Mouse (Mus musculus) kidney, embryonic 15.5 days (tissue): ENCODE data around the gene Exoc6b. TPM values are rescaled to one million over a fixed set of nuclear protein-coding genes. Genes with fewer than 3 reads are reported as not detected.

Experiments used
- ATAC-seq: fragments of 200-750 bp; cut with Nextera tagmentation; replicated peaks from 2 replicates; pipeline ENCODE4 v1.8.0; 2017; ENCODE audit warnings: moderate TSS enrichment; ENCODE audit not compliant: low FRiP score
- H3K27ac ChIP-seq: fragments of 300-500 bp; sonication (generic); 2 replicates; pipeline ENCODE4 v1.5.1; 2015; ENCODE audit warnings: mild to moderate bottlenecking, inconsistent platforms
- H3K27me3 ChIP-seq: fragments of 300-500 bp; sonication (generic); 2 replicates; pipeline ENCODE4 v1.6.1; 2015; ENCODE audit warnings: inconsistent platforms
- H3K36me3 ChIP-seq: fragments of 300-500 bp; sonication (generic); 2 replicates; pipeline ENCODE4 v1.6.1; 2015; ENCODE audit warnings: inconsistent platforms
- H3K4me1 ChIP-seq: fragments of 300-500 bp; sonication (generic); 2 replicates; pipeline ENCODE4 v1.6.1; 2015; ENCODE audit warnings: inconsistent platforms
- H3K4me2 ChIP-seq: fragments of 300-500 bp; sonication (generic); 2 replicates; pipeline ENCODE4 v1.6.1; 2015; ENCODE audit warnings: moderate library complexity, mild to moderate bottlenecking, inconsistent platforms
- H3K4me3 ChIP-seq: fragments of 300-500 bp; sonication (generic); replicated peaks from 2 replicates; pipeline ENCODE4 v1.5.1; 2015; ENCODE audit warnings: mild to moderate bottlenecking, inconsistent platforms
- H3K9ac ChIP-seq: fragments of 300-500 bp; sonication (generic); 2 replicates; pipeline ENCODE4 v1.6.1; 2015; ENCODE audit warnings: mild to moderate bottlenecking, inconsistent platforms
- H3K9me3 ChIP-seq: fragments of 300-500 bp; sonication (generic); replicated peaks from 2 replicates; pipeline ENCODE4 v1.6.1; 2016; ENCODE audit warnings: inconsistent platforms
- WGBS: fragments of 180-500 bp; shearing (Covaris S2); methylation state at CpG from one replicate; pipeline ENCODE4 v1.1.7; 2015; ENCODE audit warnings: mixed read lengths; 5-methylcytosine and 5-hydroxymethylcytosine counted together
- polyA plus RNA-seq: library from polyadenylated mRNA; unstranded; fragments of >200 nt; fragmentation: Nextera tagmentation; extraction: Ambion mirVana; gene quantifications from 2 replicates; pipeline ENCODE4 v1.2.1, GENCODE M21; 2015

Gene Exoc6b
- polyA plus RNA-seq, 1 experiment from 2014 or later: 27.7 TPM

DNA sequence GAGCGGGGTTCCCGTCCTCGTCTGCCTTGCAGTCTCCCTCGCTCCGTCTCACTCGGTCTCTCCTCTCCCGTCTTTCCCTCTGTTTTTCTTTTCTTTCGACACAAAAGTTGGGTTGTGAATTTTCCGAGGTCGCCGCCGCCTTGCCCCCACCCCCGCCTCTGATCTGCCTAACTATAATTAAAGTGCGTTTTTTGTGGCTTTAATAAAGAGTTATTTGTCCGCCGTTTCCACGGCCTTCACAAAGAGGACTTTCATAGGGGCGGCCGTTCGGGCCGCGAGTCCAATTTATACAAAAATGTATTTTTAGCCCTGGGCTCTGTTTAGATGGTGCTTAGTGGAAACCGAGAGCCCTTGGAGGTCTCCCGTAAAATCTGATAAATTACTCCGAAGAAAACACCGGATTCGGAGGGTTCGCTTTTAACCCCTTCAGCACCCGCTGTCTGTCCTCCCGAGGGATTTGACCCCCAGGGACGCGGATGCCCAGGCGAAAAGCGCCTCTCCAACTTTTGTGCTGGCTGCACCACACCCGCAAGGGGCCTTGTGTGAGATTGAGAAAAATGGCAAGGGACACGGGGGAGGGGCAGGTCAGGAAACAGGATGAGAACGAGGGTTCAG lies 483.5 kb downstream of the Exoc6b start:
- Histone ChIP-seq H3K9ac (peak overlapping the region; percentile 38; the same call in 1 of the 2 replicates), H3K27ac (peak overlapping the region; percentile 48; the same call in 1 of the 2 replicates), H3K9me3 (no peaks in the 10 kb centered on the region), H3K4me3 (peak overlapping the region; percentile 50), H3K4me2 (peak overlapping the region; percentile 89), H3K36me3 (no peaks in the 10 kb centered on the region), H3K4me1 (peaks cover 86% of the 10 kb centered on the region), H3K27me3 (peaks cover 100% of the 10 kb centered on the region)
- ATAC-seq: no peak
- WGBS: under 1% methylated on average over 37 of the region's 37 CpGs

DNA sequence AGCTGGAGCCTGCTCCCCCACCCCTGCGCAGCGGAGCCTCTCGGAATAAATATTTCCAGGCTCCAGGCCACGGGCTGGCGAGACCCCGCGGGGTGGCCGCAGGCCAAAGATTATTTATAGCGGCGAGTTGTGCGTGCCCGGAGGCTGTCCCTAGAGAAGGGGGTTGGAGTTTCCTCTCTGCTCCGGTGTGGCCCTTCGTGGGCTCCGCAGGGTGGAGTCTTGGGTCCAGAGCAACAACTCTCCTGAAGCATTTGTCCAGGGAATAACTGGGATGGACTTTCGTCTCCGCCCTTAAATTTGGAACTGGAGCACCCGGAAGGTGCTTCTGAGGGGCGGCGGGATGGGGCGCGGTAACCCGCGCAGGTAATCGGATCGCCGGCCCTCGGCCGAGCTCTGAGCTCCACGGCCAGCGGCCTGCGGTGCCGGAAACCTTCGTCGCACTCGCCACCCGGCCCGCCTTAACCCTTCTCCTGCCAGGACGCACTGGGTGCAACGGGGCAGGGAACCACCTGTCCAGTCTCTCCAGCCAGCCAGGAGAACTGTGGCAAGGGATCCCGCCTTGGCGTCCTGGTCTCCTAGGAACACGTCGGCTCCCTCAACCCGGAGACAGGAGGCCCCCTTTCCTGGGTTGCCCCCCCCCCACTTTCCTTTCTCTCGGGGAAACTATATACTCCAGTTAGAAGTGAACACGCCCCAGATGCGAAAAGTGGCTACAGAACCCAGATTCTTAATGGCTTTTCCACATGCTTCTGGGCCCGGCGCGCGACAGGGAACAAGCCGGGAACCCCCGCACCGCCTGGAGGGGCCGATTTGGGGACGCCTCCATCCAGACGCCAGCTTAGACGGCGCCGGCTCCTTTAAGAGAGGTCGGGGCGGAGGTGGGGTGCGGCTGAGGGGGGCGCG lies 484.3 kb downstream of the Exoc6b start:
- peak overlapping the region; percentile 89 for H3K4me2 ChIP-seq
- H3K4me1 ChIP-seq: peaks cover 81% of the 10 kb centered on the region
- H3K9me3 ChIP-seq: no peaks in the 10 kb centered on the region
- peak overlapping the region; percentile 48; the same call in 1 of the 2 replicates for H3K27ac ChIP-seq
- H3K27me3 ChIP-seq: peaks cover 100% of the 10 kb centered on the region
- peak overlapping the region; percentile 38; the same call in 1 of the 2 replicates for H3K9ac ChIP-seq
- under 1% methylated on average over 66 of the region's 66 CpGs for WGBS
- H3K36me3 ChIP-seq: no peaks in the 10 kb centered on the region
- peak overlapping the region; percentile 50 for H3K4me3 ChIP-seq
- ATAC-seq: no peak

DNA sequence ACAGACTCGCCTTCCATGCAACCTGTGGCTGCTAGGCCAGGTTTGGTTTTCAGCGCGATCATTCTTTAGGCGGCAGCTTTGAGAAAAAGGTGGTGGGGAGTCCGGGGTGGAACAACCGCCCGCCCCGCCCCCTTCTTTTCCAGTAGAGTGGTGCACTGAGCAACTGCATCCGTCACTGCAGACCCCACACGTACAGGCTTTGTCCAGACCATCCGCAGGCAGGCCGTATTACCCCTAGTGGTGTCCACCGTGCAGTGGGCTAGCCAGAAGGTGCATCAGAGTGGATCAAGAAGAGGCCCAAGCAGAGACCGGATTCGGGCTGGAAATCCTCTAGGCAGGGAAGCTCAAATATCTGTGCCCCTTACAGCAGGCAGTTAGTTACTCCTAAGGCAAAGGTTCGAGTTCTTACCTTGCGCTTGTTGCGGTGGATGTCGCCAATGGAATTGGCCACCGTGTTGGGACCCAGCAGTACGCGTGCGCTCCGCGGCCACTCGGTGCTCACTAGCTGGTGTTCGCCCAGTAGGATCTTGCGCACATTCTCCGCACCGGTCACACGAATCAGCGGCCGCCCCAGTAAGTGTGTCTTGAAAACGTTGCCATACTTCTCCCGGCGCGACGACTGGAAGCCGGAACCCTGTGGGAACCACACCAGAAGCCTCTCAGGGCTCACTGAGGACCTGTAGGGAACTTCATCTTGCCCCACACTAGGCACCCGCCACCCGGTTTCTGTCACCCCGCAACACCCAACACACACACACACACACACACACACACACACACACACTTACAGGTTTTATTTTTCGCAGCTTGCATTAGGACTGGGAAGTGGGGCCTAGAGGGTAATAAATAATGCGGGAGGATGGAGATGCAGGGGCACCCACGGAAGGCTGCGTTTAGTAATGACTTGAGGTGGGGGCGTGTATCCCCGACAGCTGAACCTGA lies 485.2 kb downstream of the Exoc6b start:
- peak overlapping the region; percentile 89 for H3K4me2 ChIP-seq
- no peak overlapping the region for H3K27ac ChIP-seq
- 0 out of 2 replicates have a peak overlapping the region, but pooled peaks have one; percentile 8 for H3K9ac ChIP-seq
- H3K4me1 ChIP-seq: peaks cover 72% of the 10 kb centered on the region
- no peaks in the 10 kb centered on the region for H3K9me3 ChIP-seq
- 2% methylated on average over 48 of the region's 48 CpGs for WGBS
- 0 out of 2 replicates have a peak, but pooled peaks have one; percentile 30 for ATAC-seq
- peaks cover 100% of the 10 kb centered on the region for H3K27me3 ChIP-seq
- peak overlapping the region; percentile 50 for H3K4me3 ChIP-seq
- H3K36me3 ChIP-seq: no peaks in the 10 kb centered on the region

DNA sequence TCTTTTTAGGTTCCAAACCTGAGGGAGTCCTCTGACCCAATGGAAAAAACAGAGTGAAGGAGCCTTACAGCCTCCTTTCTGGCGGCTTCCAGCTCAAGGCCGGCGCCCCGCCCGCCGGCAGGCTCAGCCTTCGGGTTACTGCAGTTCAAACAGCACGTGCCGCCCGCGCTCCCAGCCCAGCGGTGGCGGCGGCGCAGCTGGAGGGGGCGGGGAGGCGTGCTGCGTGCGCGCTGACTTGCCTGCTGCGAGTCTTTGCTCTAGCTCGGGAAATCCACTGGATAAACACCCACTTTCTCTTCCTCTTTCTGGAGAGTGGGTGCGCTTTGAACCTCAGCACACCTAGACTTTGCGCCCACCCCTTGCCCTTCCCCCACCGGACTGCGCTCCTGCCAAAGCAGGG lies 485.9 kb downstream of the Exoc6b start:
- ATAC-seq: peak; percentile 58
- Histone ChIP-seq H3K4me2 (peak overlapping the region; percentile 89), H3K9me3 (no peaks in the 10 kb centered on the region), H3K4me1 (peaks cover 65% of the 10 kb centered on the region), H3K36me3 (no peaks in the 10 kb centered on the region), H3K4me3 (peak overlapping the region; percentile 50), H3K27me3 (peaks cover 100% of the 10 kb centered on the region), H3K27ac (no peak overlapping the region), H3K9ac (no peak overlapping the region)
- under 1% methylated on average over 26 of the region's 26 CpGs for WGBS

DNA sequence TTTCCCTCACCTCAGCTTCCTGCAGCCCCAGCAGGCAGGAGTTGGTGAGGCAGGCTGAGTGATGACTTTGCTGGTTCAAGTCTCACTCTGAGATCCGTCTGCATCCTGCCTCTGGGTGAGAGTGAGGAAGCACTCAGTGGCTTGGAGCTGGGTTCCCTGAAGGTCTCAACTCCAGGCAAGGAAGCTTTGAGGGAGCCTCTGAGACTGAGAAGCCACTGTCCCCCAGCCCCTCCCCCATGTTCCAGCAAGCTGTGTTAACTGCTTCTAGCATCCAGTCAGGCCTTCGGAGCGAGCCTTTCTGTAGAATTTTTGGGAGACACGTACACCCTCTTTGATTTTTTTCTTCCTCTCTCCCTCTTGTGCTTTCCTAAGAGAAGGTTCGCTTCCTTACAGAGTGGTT lies 486.5 kb downstream of the Exoc6b start:
- Histone ChIP-seq H3K4me2 (peak overlapping the region; percentile 89), H3K9me3 (no peaks in the 10 kb centered on the region), H3K9ac (no peak overlapping the region), H3K27me3 (peaks cover 100% of the 10 kb centered on the region), H3K4me3 (peak overlapping the region; percentile 50; the same call in 1 of the 2 replicates), H3K36me3 (no peaks in the 10 kb centered on the region), H3K4me1 (peaks cover 59% of the 10 kb centered on the region), H3K27ac (no peak overlapping the region)
- WGBS: 23% methylated on average over 5 of the region's 5 CpGs
- no peak for ATAC-seq

DNA sequence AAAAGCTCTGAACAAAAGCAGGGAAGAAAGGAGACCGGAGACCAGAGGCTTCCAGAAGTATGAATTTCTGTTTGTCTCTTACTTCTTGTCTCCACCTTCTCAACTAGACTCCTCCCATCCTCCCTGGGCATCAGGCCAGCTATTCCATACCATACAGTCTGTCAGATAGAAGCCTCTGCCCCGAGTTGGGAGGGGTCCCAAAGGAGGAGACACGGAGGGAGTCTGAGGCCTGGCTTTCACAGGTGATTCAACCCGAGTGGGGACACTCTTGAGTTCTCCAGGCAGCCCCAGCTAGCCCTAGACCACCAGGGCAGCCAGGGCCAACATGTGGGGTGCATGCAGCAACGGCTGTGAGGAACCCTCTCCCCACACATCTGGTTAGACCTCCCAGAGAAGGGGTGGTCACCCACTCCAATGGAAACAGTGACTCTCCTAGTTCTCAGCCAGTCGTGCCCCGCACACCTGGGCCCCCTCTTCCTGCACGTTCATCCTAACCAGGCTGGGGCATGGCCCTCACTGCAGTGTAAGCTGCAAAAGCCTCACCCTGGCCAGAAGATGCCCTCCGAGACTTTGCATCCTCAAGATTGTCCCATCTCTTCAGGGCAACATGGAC lies 487.4 kb downstream of the Exoc6b start:
- Histone ChIP-seq H3K27me3 (peaks cover 100% of the 10 kb centered on the region), H3K9ac (no peak overlapping the region), H3K36me3 (no peaks in the 10 kb centered on the region), H3K4me1 (peaks cover 51% of the 10 kb centered on the region), H3K27ac (no peak overlapping the region), H3K4me3 (no peak overlapping the region), H3K4me2 (no peak overlapping the region), H3K9me3 (no peaks in the 10 kb centered on the region)
- ATAC-seq: no peak
- WGBS: 60% methylated on average over 9 of the region's 9 CpGs

DNA sequence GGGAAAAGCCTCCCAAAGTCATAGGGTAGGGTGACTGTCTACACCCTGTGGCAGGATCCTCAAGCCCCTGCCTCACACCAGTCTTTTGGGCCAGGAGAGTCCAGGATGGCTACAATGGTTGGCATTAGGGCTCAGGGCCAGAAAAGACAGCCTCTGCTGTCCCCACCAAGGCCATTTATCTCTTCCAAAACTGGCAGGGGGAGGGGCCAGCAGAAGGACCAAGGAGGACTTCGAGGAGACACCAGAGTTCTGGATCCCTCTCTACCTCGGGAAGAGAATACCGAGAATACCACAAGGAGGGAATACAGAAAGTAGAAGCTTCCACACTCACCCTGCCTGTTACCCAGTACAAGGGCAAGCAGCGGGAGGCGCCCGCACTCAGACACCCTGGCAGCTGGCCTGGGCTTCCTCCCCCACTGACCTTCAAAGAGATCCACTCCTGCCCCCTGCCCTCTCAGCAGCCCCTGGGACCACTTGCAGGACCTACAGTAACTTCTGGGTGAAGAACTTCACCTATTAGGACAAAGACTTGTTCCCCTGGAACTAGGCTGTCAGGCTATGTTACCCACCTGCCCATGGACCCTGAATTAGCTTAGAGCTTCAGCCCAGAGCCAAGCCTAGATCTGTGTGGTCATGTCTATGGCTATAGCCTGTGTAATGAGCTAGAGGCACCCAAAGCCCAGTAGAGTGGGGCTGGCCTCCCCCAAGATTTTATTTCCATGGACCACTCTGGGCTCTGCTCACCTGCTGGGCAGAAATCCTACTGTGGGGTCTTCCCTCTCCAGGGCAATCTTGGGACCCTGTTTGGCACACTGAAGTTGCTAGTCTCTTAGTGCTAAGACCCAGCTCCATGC lies 488.1 kb downstream of the Exoc6b start:
- Histone ChIP-seq H3K4me3 (no peak overlapping the region), H3K9me3 (no peaks in the 10 kb centered on the region), H3K9ac (no peak overlapping the region), H3K27me3 (peaks cover 100% of the 10 kb centered on the region), H3K4me1 (peaks cover 43% of the 10 kb centered on the region), H3K27ac (no peak overlapping the region), H3K36me3 (no peaks in the 10 kb centered on the region), H3K4me2 (no peak overlapping the region)
- no peak for ATAC-seq
- 55% methylated on average over 6 of the region's 6 CpGs for WGBS

DNA sequence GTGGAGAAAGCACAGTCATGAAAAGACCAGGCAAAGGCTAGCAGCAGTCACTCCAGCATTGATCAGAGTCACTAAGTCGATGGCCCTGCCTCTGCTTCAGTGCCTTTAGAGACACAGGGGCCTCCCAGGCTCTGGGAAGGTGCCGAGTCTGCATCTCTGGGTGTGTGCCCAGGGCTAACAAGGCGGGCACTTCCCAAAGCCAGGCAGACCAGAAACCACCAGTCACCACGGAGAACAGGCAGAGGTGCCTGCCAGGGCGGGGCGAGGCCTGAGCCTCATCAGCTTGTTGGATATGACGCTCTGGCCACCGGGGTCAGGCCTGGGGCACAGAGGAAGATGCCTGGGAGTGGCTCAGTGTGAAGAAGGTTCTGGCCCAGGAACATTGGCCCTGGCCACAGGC lies 489.8 kb downstream of the Exoc6b start:
- Histone ChIP-seq H3K4me2 (no peak overlapping the region), H3K9me3 (no peaks in the 10 kb centered on the region), H3K9ac (no peak overlapping the region), H3K36me3 (no peaks in the 10 kb centered on the region), H3K4me1 (peaks cover 26% of the 10 kb centered on the region), H3K27ac (no peak overlapping the region), H3K4me3 (no peak overlapping the region), H3K27me3 (peaks cover 100% of the 10 kb centered on the region)
- 69% methylated on average over 8 of the region's 8 CpGs for WGBS
- no peak for ATAC-seq

DNA sequence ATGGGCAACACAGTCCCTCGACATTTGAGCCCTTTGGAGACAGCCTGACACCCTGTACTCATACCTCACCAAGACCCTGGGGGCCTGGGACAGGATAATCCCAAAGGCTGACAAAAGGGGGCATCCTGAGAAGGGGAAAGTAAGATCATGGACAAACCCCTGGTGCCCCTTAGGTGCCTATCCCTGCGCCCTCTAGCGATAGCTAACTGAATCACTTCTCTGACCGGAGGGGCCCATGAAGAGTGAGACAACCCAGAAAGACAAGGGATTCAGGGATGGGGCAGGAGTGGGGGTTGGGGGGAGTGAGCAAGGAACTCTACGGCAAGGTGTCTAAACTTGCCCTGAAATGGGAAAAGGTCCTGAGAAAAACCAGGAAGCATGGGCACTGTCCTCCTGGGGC lies 490.4 kb downstream of the Exoc6b start:
- Histone ChIP-seq H3K4me3 (no peak overlapping the region), H3K9ac (no peak overlapping the region), H3K4me2 (no peak overlapping the region), H3K4me1 (peaks cover 24% of the 10 kb centered on the region), H3K36me3 (no peaks in the 10 kb centered on the region), H3K27me3 (peaks cover 100% of the 10 kb centered on the region), H3K27ac (no peak overlapping the region), H3K9me3 (no peaks in the 10 kb centered on the region)
- 14% methylated on average over 5 of the region's 5 CpGs for WGBS
- ATAC-seq: no peak

DNA sequence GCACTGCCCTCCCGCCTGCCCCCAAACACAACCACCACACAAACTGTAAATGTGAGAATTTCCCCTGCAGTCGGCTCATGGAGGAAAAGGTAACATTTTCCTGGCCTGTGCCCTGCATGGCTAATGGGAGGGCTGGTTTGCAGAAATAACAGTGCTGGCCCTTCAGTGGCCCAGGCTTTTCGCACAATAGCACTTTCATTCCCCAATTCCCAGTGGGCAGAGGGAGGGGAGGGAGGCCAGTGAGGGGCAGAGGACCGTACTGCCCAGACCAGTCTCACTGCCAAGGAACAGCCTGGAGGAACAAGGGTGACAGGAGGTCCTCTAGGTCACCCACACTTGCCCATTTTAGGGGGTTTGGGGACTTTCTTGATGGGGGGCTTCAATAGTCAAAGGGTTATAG lies 491.4 kb downstream of the Exoc6b start:
- ATAC-seq: no peak
- 63% methylated on average over 4 of the region's 4 CpGs for WGBS
- Histone ChIP-seq H3K4me2 (no peak overlapping the region), H3K4me3 (no peak overlapping the region), H3K36me3 (no peaks in the 10 kb centered on the region), H3K9me3 (no peaks in the 10 kb centered on the region), H3K9ac (no peak overlapping the region), H3K4me1 (peaks cover 14% of the 10 kb centered on the region), H3K27me3 (peaks cover 100% of the 10 kb centered on the region), H3K27ac (no peak overlapping the region)
